Mouse (Mus musculus) olfactory bulb, adult 2 months (tissue): ENCODE results near the gene Hhip.

ENCODE experiments used
- CTCF ChIP-seq: fragments of 200-500 bp; IDR thresholded peaks from 2 replicates; pipeline ENCODE4 v1.5.1; 2012; ENCODE audit warnings: low read depth, mild to moderate bottlenecking, low read length, moderate library complexity; ENCODE audit not compliant: insufficient read depth
- POLR2A ChIP-seq: fragments of 200-500 bp; IDR thresholded peaks from 2 replicates; pipeline ENCODE4 v1.6.1; 2012; ENCODE audit warnings: mild to moderate bottlenecking, low read depth, low read length, moderate library complexity; ENCODE audit not compliant: insufficient read depth

GRCm38 (mm10) chr8:79936856-79937445, 120.9 kb downstream of the Hhip start:
- TF ChIP-seq CTCF (no peak), POLR2A (no peak)
